Mouse (Mus musculus) cortical plate, adult 2 months (tissue): Measurements from ENCODE around the gene Chchd1.

Source experiments
- CTCF ChIP-seq: fragments of 200-500 bp; IDR thresholded peaks from 2 replicates; pipeline ENCODE4 v1.5.1; 2011; ENCODE audit warnings: mild to moderate bottlenecking, control low read depth, low read length; ENCODE audit not compliant: insufficient read depth; ENCODE audit errors: extremely low read depth
- POLR2A ChIP-seq: fragments of 200-500 bp; IDR thresholded peaks from 2 replicates; pipeline ENCODE4 v1.6.1; 2011; ENCODE audit warnings: mild to moderate bottlenecking, low read length, control low read depth; ENCODE audit not compliant: insufficient read depth; ENCODE audit errors: extremely low read depth

GRCm38 (mm10) chr14:20694884-20695760, 7.7 kb upstream of the Chchd1 start, which contains the start of gene Fut11:
- no peak for TF ChIP-seq CTCF
- TF ChIP-seq POLR2A = peak; percentile 72
